Mouse (Mus musculus) small intestine, adult 2 months (tissue): ENCODE results near the gene Nudt4. TPM values are rescaled to one million over a fixed set of nuclear protein-coding genes. Genes with fewer than 3 reads are reported as not detected.
"Not testable (repeated sequence)": the region's sequence is repeated elsewhere in the genome, so short reads cannot be mapped to it uniquely, and the experiment has no call there.

Experiments
- H3K27ac ChIP-seq: fragments of 200-500 bp; 2 replicates; pipeline ENCODE4 v1.5.1; 2012; ENCODE audit warnings: low read depth, low read length, control low read depth, inconsistent platforms; ENCODE audit not compliant: insufficient read depth
- H3K27me3 ChIP-seq: fragments of 200-500 bp; 2 replicates; pipeline ENCODE4 v1.6.1; 2012; ENCODE audit warnings: mild to moderate bottlenecking, moderate library complexity, low read length, inconsistent platforms; ENCODE audit not compliant: control insufficient read depth, insufficient read depth
- H3K36me3 ChIP-seq: fragments of 200-500 bp; 2 replicates; pipeline ENCODE4 v1.6.1; 2012; ENCODE audit warnings: mild to moderate bottlenecking, low read length, control low read depth, inconsistent platforms; ENCODE audit not compliant: control insufficient read depth, insufficient read depth
- H3K4me1 ChIP-seq: fragments of 200-500 bp; 2 replicates; pipeline ENCODE4 v1.6.1; 2012; ENCODE audit warnings: low read length, inconsistent platforms, mixed read lengths; ENCODE audit not compliant: control insufficient read depth, insufficient read depth, insufficient read length
- H3K4me3 ChIP-seq: fragments of 200-500 bp; 2 replicates; pipeline ENCODE4 v1.5.1; 2012; ENCODE audit warnings: low read depth, mild to moderate bottlenecking, control low read depth, inconsistent platforms, low read length, moderate library complexity
- CTCF ChIP-seq: fragments of 200-500 bp; IDR thresholded peaks from 2 replicates; pipeline ENCODE4 v1.5.1; 2012; ENCODE audit warnings: low read depth, mild to moderate bottlenecking, control low read depth, inconsistent platforms, low read length, moderate library complexity, mixed read lengths; ENCODE audit not compliant: insufficient replicate concordance, insufficient read length; ENCODE audit errors: extremely low read depth
- POLR2A ChIP-seq: fragments of 200-500 bp; IDR thresholded peaks from 2 replicates; pipeline ENCODE4 v1.6.1; 2012; ENCODE audit warnings: low read depth, mild to moderate bottlenecking, control low read depth, inconsistent platforms, low read length, moderate library complexity
- WGBS: fragments of 180-500 bp; shearing (Covaris S2); methylation state at CpG from one replicate; pipeline ENCODE4 v1.1.7; 2018; 5-methylcytosine and 5-hydroxymethylcytosine counted together
- polyA plus RNA-seq: library from polyadenylated mRNA; depleted of rRNA; stranded (reverse); fragments of >200 nt; gene quantifications from 2 replicates; pipeline ENCODE4 v1.2.3, GENCODE M21; 2012

Gene Nudt4
- polyA plus RNA-seq, 1 experiment: 89.4 TPM

- H3K36me3 ChIP-seq: peaks cover 6% of the 10 kb centered on the region; the same call in 1 of the 2 replicates
- H3K4me1 ChIP-seq: peaks cover 9% of the 10 kb centered on the region
- no peak overlapping the region for H3K4me3 ChIP-seq
- 78% methylated on average over 5 of the region's 5 CpGs for WGBS
- no peak overlapping the region for H3K27ac ChIP-seq
- H3K27me3 ChIP-seq: no peaks in the 10 kb centered on the region
- TF ChIP-seq CTCF: peak; percentile 65; the same call in 1 of the 2 replicates
- TF ChIP-seq POLR2A: 0 out of 2 replicates have a peak, but pooled peaks have one; percentile 26
Observed at GRCm38 (mm10) chr10:95557337-95557828, 6.6 kb downstream of the Nudt4 start.

- no peak overlapping the region for H3K27ac ChIP-seq
- no peaks in the 10 kb centered on the region for H3K27me3 ChIP-seq
- 84% methylated on average over 11 of the region's 11 CpGs for WGBS
- TF ChIP-seq POLR2A (no peak), CTCF (no peak)
- H3K4me1 ChIP-seq: peaks cover 9% of the 10 kb centered on the region
- H3K4me3 ChIP-seq: no peak overlapping the region
- peaks cover 13% of the 10 kb centered on the region for H3K36me3 ChIP-seq
Observed at GRCm38 (mm10) chr10:95555866-95556265, 8.1 kb downstream of the Nudt4 start.

- H3K4me1 ChIP-seq: no peaks in the 10 kb centered on the region
- H3K36me3 ChIP-seq: peaks cover 34% of the 10 kb centered on the region
- no peaks in the 10 kb centered on the region for H3K27me3 ChIP-seq
- no peak overlapping the region for H3K4me3 ChIP-seq
- TF ChIP-seq CTCF (no peak), POLR2A (no peak)
- no peak overlapping the region for H3K27ac ChIP-seq
- 77% methylated on average over 3 of the region's 3 CpGs for WGBS
Observed at GRCm38 (mm10) chr10:95552326-95552725, 11.6 kb downstream of the Nudt4 start.

- no peaks in the 10 kb centered on the region for H3K27me3 ChIP-seq
- H3K27ac ChIP-seq: no peak overlapping the region
- H3K4me1 ChIP-seq: no peaks in the 10 kb centered on the region
- TF ChIP-seq POLR2A: no peak
- no peak for TF ChIP-seq CTCF
- no peak overlapping the region for H3K4me3 ChIP-seq
- H3K36me3 ChIP-seq: peaks cover 36% of the 10 kb centered on the region
Observed at GRCm38 (mm10) chr10:95551752-95552151, 12.2 kb downstream of the Nudt4 start.

- H3K4me3 ChIP-seq: no peak overlapping the region
- H3K36me3 ChIP-seq: peaks cover 42% of the 10 kb centered on the region
- WGBS: 76% methylated on average over 1 of the region's 1 CpGs
- no peaks in the 10 kb centered on the region for H3K27me3 ChIP-seq
- H3K4me1 ChIP-seq: no peaks in the 10 kb centered on the region
- TF ChIP-seq CTCF (peak; percentile 41; the same call in 1 of the 2 replicates), POLR2A (no peak)
- no peak overlapping the region for H3K27ac ChIP-seq
Observed at GRCm38 (mm10) chr10:95550506-95550905, 13.4 kb downstream of the Nudt4 start.

GRCm38 (mm10) chr10:95549080-95549479 lies 14.9 kb downstream of the Nudt4 start:
- not testable (repeated sequence) for H3K4me1 ChIP-seq, H3K27me3 ChIP-seq, H3K4me3 ChIP-seq, H3K27ac ChIP-seq
- WGBS: 82% methylated on average over 5 of the region's 5 CpGs
- peaks cover 47% of the 10 kb centered on the region for H3K36me3 ChIP-seq

- no peak overlapping the region for H3K4me3 ChIP-seq
- no peaks in the 10 kb centered on the region for H3K27me3 ChIP-seq
- H3K36me3 ChIP-seq: peaks cover 51% of the 10 kb centered on the region
- no peaks in the 10 kb centered on the region for H3K4me1 ChIP-seq
- H3K27ac ChIP-seq: no peak overlapping the region
- TF ChIP-seq POLR2A: no peak
- 74% methylated on average over 11 of the region's 11 CpGs for WGBS
Observed at GRCm38 (mm10) chr10:95548154-95548826, 15.7 kb downstream of the Nudt4 start.
